Mouse (Mus musculus) heart, embryonic 14.5 days (tissue): ENCODE data around the gene Shoc2. TPM values are rescaled to one million over a fixed set of nuclear protein-coding genes. Genes with fewer than 3 reads are reported as not detected.
"Not testable (repeated sequence)": the region's sequence is repeated elsewhere in the genome, so short reads cannot be mapped to it uniquely, and the experiment has no call there.

Source experiments
- ATAC-seq: fragments of 200-750 bp; cut with Nextera tagmentation; 2 replicates; pipeline ENCODE4 v1.8.0; 2017; ENCODE audit warnings: low read depth, moderate TSS enrichment; ENCODE audit not compliant: insufficient number of reproducible peaks, insufficient read depth, low FRiP score
- H3K27ac ChIP-seq, 2 experiments: fragments of 200-500 bp in 1 of 2; fragments of 300-500 bp in 1 of 2; sonication (generic) in 1 of 2; replicated peaks in 1 of 2; 2 replicates each; pipeline ENCODE4 v1.5.1; 2012 to 2014; ENCODE audit warnings: low read depth in 2 of 2, low read length in 2 of 2, control low read depth in 1 of 2, mild to moderate bottlenecking in 1 of 2, mixed read lengths in 1 of 2; ENCODE audit not compliant: control insufficient read depth in 1 of 2, insufficient read depth in 1 of 2
- H3K27me3 ChIP-seq: fragments of 300-500 bp; sonication (generic); 2 replicates; pipeline ENCODE4 v1.6.1; 2014; ENCODE audit warnings: mild to moderate bottlenecking, low read length, control low read depth; ENCODE audit not compliant: control insufficient read depth, insufficient read depth
- H3K36me3 ChIP-seq: fragments of 300-500 bp; sonication (generic); 2 replicates; pipeline ENCODE4 v1.6.1; 2014; ENCODE audit warnings: mild to moderate bottlenecking, control low read depth, low read length, mixed read lengths; ENCODE audit not compliant: control insufficient read depth, insufficient read depth
- H3K4me1 ChIP-seq, 2 experiments: fragments of 200-500 bp in 1 of 2; fragments of 300-500 bp in 1 of 2; sonication (generic) in 1 of 2; 2 replicates each; pipeline ENCODE4 v1.6.1; 2012 to 2014; ENCODE audit warnings: low read length in 2 of 2, control low read depth in 1 of 2, mixed read lengths in 1 of 2; ENCODE audit not compliant: control insufficient read depth in 2 of 2, insufficient read depth in 2 of 2
- H3K4me2 ChIP-seq: fragments of 300-500 bp; sonication (generic); 2 replicates; pipeline ENCODE4 v1.6.1; 2014; ENCODE audit warnings: mild to moderate bottlenecking, low read length
- H3K4me3 ChIP-seq, 2 experiments: fragments of 200-500 bp in 1 of 2; fragments of 300-500 bp in 1 of 2; sonication (generic) in 1 of 2; 2 replicates each; pipeline ENCODE4 v1.5.1; 2012 to 2014; ENCODE audit warnings: low read length in 2 of 2, mild to moderate bottlenecking in 2 of 2, control low read depth in 1 of 2, low read depth in 1 of 2, moderate library complexity in 1 of 2; ENCODE audit not compliant: control insufficient read depth in 1 of 2, insufficient read depth in 1 of 2
- H3K9ac ChIP-seq: fragments of 300-500 bp; sonication (generic); 2 replicates; pipeline ENCODE4 v1.6.1; 2014; ENCODE audit warnings: mild to moderate bottlenecking, low read length
- H3K9me3 ChIP-seq: fragments of 300-500 bp; sonication (generic); 2 replicates; pipeline ENCODE4 v1.6.1; 2016; ENCODE audit warnings: low read length, control low read depth; ENCODE audit not compliant: control insufficient read depth
- WGBS: fragments of 180-500 bp; shearing (Covaris S2); extraction: QIAGEN DNeasy Blood & Tissue Kit; methylation state at CpG from one replicate; pipeline ENCODE4 v1.1.7; 2014; 5-methylcytosine and 5-hydroxymethylcytosine counted together
- polyA plus RNA-seq: library from polyadenylated mRNA; unstranded; fragments of >200 nt; fragmentation: Nextera tagmentation; extraction: Ambion mirVana; gene quantifications from 2 replicates; pipeline ENCODE4 v1.2.1, GENCODE M21; 2014

Gene Shoc2
- polyA plus RNA-seq, 1 experiment from 2014 or later = 41.8 TPM

GRCm38 (mm10) chr19:53914950-53915349 is 29.2 kb upstream of the Shoc2 start:
- no peak overlapping the region for H3K27ac ChIP-seq
- H3K36me3 ChIP-seq = peaks cover 87% of the 10 kb centered on the region
- ATAC-seq = no peak
- 88% methylated on average over 4 of the region's 4 CpGs for WGBS
- H3K9me3 ChIP-seq = no peaks in the 10 kb centered on the region
- no peak overlapping the region for H3K4me2 ChIP-seq
- H3K4me3 ChIP-seq = no peak overlapping the region
- no peak overlapping the region for H3K9ac ChIP-seq
- H3K27me3 ChIP-seq = no peaks in the 10 kb centered on the region
- H3K4me1 ChIP-seq = no peaks in the 10 kb centered on the region

GRCm38 (mm10) chr19:53919541-53919940 is 24.6 kb upstream of the Shoc2 start:
- Histone ChIP-seq H3K4me3 (no peak overlapping the region), H3K4me1 (no peaks in the 10 kb centered on the region), H3K4me2 (no peak overlapping the region), H3K9me3 (no peaks in the 10 kb centered on the region), H3K9ac (no peak overlapping the region), H3K36me3 (peaks cover 83% of the 10 kb centered on the region), H3K27me3 (no peaks in the 10 kb centered on the region), H3K27ac (no peak overlapping the region)
- ATAC-seq = no peak
- 89% methylated on average over 10 of the region's 10 CpGs for WGBS

GRCm38 (mm10) chr19:53921996-53922395 is 22.1 kb upstream of the Shoc2 start:
- not testable (repeated sequence) for H3K27me3 ChIP-seq, H3K4me2 ChIP-seq, H3K4me1 ChIP-seq, H3K9ac ChIP-seq, H3K9me3 ChIP-seq, ATAC-seq, H3K4me3 ChIP-seq, H3K27ac ChIP-seq
- 81% methylated on average over 3 of the region's 3 CpGs for WGBS
- peaks cover 80% of the 10 kb centered on the region for H3K36me3 ChIP-seq

GRCm38 (mm10) chr19:53925338-53925751 is 18.8 kb upstream of the Shoc2 start:
- ATAC-seq = no peak
- no peaks in the 10 kb centered on the region for H3K9me3 ChIP-seq
- no peak overlapping the region for H3K4me2 ChIP-seq
- H3K27me3 ChIP-seq = no peaks in the 10 kb centered on the region
- H3K27ac ChIP-seq = no peak overlapping the region
- peaks cover 77% of the 10 kb centered on the region for H3K36me3 ChIP-seq
- no peak overlapping the region for H3K4me3 ChIP-seq
- no peak overlapping the region for H3K9ac ChIP-seq
- H3K4me1 ChIP-seq = no peaks in the 10 kb centered on the region
- WGBS = 89% methylated on average over 2 of the region's 2 CpGs

DNA sequence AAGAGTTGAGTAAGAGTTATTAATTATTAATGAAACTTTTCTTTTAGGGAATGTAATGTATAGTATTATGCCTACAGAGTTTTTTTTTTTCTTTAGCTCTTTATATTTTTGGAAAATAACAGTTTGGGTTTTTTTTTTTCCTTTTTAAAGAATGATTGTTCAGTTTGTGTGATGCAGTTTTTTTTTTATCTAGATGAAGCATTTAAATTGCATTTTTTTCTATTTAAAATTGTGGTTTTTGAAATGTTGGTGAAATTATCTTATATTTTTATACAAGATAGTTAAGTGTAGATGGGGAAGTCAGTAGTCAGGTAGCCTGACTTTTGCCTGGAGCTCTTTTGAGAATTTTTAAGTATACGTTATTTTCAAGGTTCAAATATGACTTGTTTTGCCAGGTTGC is 17.4 kb upstream of the Shoc2 start:
- Histone ChIP-seq H3K36me3 (peaks cover 78% of the 10 kb centered on the region), H3K4me1 (no peaks in the 10 kb centered on the region)
- WGBS = 81% methylated on average over 1 of the region's 1 CpGs

GRCm38 (mm10) chr19:53929218-53929617 is 14.9 kb upstream of the Shoc2 start:
- no peak overlapping the region for H3K27ac ChIP-seq
- ATAC-seq = no peak
- no peak overlapping the region for H3K9ac ChIP-seq
- H3K36me3 ChIP-seq = peaks cover 70% of the 10 kb centered on the region
- H3K4me3 ChIP-seq = no peak overlapping the region
- H3K4me2 ChIP-seq = no peak overlapping the region
- 86% methylated on average over 3 of the region's 3 CpGs for WGBS
- H3K9me3 ChIP-seq = no peaks in the 10 kb centered on the region
- no peaks in the 10 kb centered on the region for H3K27me3 ChIP-seq
- no peaks in the 10 kb centered on the region for H3K4me1 ChIP-seq

More for the DNA sequence above, 17.4 kb upstream of the Shoc2 start:
- Histone ChIP-seq H3K27me3 (no peaks in the 10 kb centered on the region), H3K4me3 (no peak overlapping the region), H3K4me2 (no peak overlapping the region), H3K27ac (no peak overlapping the region), H3K9me3 (no peaks in the 10 kb centered on the region), H3K9ac (no peak overlapping the region)
- ATAC-seq = no peak

- no peak overlapping the region for H3K4me3 ChIP-seq
- no peak overlapping the region for H3K9ac ChIP-seq
- H3K4me2 ChIP-seq = no peak overlapping the region
- ATAC-seq = no peak
- H3K9me3 ChIP-seq = no peaks in the 10 kb centered on the region
- no peaks in the 10 kb centered on the region for H3K4me1 ChIP-seq
- H3K27ac ChIP-seq = no peak overlapping the region
- H3K27me3 ChIP-seq = no peaks in the 10 kb centered on the region
- H3K36me3 ChIP-seq = peaks cover 59% of the 10 kb centered on the region
Measured at GRCm38 (mm10) chr19:53933050-53933449, 11.1 kb upstream of the Shoc2 start.

DNA sequence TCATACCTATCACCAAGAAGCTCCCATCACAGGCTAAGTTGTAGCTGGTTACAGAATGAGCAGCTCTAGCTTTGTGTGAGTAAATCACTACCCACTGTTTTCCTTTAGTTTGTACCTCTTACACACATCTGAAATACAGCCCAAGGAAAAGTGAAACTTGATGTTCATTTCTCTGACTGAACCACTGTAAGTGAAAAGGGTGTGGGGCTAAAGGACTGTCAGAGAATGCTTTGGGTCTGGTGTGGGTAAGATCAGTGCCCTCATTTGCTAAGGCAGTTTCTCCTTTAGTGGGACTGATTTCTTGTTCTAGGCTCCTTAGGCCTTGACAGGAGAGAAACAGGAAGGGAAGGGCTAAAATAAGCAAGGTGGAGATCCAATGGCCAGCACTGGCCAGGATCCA is 10.1 kb upstream of the Shoc2 start:
- Histone ChIP-seq H3K4me2 (no peak overlapping the region), H3K27ac (no peak overlapping the region; a peak in 1 of 4 replicates), H3K4me3 (no peak overlapping the region), H3K36me3 (peaks cover 58% of the 10 kb centered on the region), H3K27me3 (no peaks in the 10 kb centered on the region), H3K9me3 (no peaks in the 10 kb centered on the region), H3K4me1 (no peaks in the 10 kb centered on the region), H3K9ac (no peak overlapping the region)
- no peak for ATAC-seq
